Mouse (Mus musculus) c-Kit-positive CD71-positive TER-119-negative erythroid progenitor cells, embryonic 14.5 days (primary cell): ENCODE results near the gene Map2k5.
A peak's percentile ranks its signal among the peaks of the same experiment; 100 is the strongest.

Experiments
- DNase-seq: peaks from one replicate; pipeline ENCODE4 v3.0.0-alpha.2; 2013; ENCODE audit warnings: low read depth

Gene Map2k5

GRCm38 (mm10) chr9:63124512-63124911 lies 253.2 kb downstream of the Map2k5 start:
- no peak for DNase-seq

- DNase-seq: peak; percentile 74
Measured at GRCm38 (mm10) chr9:63123451-63124438, 254.0 kb downstream of the Map2k5 start.

DNA sequence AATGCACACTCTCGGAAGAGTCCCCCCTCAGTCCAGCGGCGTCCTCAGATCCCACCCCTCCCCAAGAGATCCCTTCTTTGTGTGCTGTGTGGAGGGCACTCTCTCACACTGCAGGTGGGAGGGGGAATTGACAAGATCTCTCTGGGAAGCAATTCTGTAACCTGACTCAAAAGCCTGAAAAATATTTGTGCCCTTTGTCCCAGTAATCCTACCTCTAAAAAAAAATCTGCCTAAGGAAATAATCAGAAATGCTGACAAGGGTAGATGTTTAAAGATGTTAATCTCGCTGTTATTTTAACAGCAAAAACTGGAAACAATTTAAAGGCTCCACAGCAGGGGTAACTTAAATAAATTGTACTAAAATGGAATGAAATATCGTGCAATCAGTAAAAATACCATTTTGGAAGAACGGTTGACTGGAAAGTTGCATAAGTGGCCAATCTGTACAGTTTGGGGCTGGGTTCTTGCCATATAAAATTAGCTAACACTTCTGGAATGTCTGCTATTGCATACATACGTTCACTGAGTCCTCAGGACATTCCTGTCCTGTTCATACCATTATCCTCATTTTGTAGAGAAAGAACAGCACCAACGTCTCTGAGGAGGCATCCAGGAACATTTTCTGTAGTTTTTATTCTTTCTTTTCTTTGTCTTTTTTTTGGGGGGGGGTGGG lies 255.4 kb downstream of the Map2k5 start:
- no peak for DNase-seq

DNA sequence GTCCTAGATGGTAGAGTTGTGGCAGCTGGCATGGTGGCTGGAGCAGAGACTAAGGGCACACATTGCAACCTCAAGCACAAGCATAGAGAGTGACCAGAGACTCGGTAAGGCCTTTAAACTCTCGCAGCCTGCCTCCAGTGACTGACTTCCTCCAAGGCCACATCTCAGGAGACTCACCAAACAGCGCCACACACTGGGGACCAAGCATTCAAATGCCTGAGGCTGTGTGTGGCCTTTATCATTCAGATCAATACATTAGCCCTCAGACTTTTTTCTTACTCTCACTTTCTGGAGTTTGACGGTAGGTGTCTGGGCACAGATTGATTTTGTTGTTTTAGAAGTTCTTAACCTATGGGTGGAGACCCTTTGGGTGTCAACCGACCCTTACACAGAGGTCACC lies 259.3 kb downstream of the Map2k5 start:
- DNase-seq: no peak
